Mouse (Mus musculus) embryonic fibroblast, embryonic 13.5 days (primary cell): Measurements from ENCODE around the gene Myl7.

ENCODE experiments used
- CTCF ChIP-seq: IDR thresholded peaks from 2 replicates; pipeline ENCODE4 v1.5.1; 2011; ENCODE audit warnings: mild to moderate bottlenecking, control low read depth, low read length, moderate library complexity, borderline replicate concordance; ENCODE audit not compliant: insufficient read depth
- POLR2A ChIP-seq: IDR thresholded peaks from 2 replicates; pipeline ENCODE4 v1.6.1; 2011; ENCODE audit warnings: low read depth, mild to moderate bottlenecking, control low read depth, low read length, moderate library complexity

- TF ChIP-seq CTCF (no peak), POLR2A (no peak)
Observed at GRCm38 (mm10) chr11:5846639-5847345, 51.8 kb downstream of the Myl7 start.
